Mouse (Mus musculus): ENCODE measurements at regions not wholly inside any gene's neighbourhood (a gene's known extent, or its start where the extent isn't known, plus 50 kb on each side); places are given as distances from the start of the nearest gene placed in this dataset.

DNA sequence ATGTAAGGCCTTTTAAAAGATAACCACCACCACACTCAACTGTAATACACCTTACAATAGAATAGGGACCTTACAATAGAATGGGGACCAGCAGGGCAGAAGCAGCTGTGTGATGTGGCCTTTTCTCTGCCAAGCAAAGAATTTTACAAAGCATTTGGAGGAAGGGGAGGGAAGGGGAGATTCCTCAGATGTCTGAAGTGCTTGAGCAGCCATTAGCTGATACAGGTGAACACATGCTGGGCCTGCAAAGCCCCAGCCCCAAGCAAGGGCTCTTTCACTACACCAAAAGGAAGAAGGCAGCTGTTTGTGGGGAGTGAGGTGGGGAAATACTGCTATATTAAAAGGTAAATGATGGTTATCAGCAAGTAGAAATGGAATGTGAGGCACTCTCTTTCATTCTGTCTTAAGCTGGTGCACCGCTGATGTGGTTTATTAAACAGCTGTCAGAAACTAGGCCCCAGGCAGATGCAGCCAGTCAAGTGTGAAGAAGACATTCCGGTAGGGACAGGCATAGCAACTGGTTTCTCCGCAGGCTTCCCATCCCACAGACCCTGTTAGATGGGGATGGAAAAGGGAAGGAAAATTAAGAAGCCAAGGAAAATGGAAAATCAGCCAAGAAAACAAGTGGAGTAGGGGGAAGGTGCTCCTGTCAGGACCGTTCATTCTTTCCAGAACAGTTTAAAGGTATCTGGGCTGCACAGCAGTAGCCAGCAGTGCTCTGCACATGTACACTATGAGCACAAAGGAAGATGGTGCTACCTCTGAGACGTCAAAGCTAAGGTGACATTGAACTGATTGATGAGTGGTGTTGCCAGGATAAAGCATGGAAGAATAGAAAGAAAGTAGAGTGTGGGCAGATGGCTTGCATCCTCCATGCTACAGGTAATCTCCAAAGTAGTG is 508.6 kb upstream of the Plxna2 start:
- TF ChIP-seq CTCF (IDR thresholded peaks at IDR 0.05; ENCODE audit: control insufficient read depth, insufficient read depth, low read length) (no peak), POLR2A (IDR thresholded peaks at IDR 0.05; ENCODE audit: borderline replicate concordance, control insufficient read depth, low read depth, low read length) (no peak)
